Comparison of ENCODE assay signal across 14 mouse cellular contexts in the genomic region with DNA sequence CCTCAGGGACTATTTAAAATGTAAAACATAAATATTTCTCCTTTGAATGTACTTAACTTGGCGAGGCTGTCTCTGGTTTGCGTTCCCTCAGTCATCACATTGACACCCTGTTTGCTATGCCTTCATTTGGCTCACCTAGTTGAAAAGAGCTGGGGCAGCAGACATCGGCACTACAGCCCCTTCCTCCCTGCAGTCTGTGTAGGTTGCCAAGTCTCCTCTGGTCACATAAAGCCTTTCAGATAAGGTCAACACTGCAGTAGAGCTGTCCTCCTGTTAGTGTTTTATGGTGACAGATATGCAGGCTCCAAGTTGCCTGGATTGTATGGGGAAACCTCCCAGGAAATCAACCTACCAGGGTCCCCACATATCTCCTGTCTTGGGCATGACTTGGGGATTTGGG.
"Had no signal": no experiment of that assay in that cellular context is flagged by ENCODE, and none has a peak within 500 bp of the region (broad histone marks: within the 10 kb centered on the region; RNA-seq: fewer than 3 reads in every experiment).

No protein-coding gene starts in this region.

- H3K9me3 ChIP-seq: kidney, embryonic 15.5 days; liver, embryonic 13.5 days had no signal

- H3K36me3 ChIP-seq: kidney, embryonic 15.5 days; liver, embryonic 13.5 days had no signal

- DNase-seq: kidney, postnatal 10 days; kidney, postnatal 36 days; layer of hippocampus, postnatal 36 days; liver, embryonic 13.5 days; lung, adult 2 months; lung, postnatal 14 days; lung, postnatal 4 days; midbrain, embryonic 14.5 days; thymus, adult 2 months; thymus, postnatal 14 days; thymus, postnatal 4 days had no signal

- H3K4me3 ChIP-seq: kidney, embryonic 15.5 days; left cerebral cortex, adult 2 months; liver, embryonic 13.5 days had no signal

- H3K4me2 ChIP-seq: kidney, embryonic 15.5 days; liver, embryonic 13.5 days; midbrain, embryonic 11.5 days had no signal

- H3K27me3 ChIP-seq: kidney, embryonic 15.5 days; liver, embryonic 13.5 days had no signal

- H3K27ac ChIP-seq: kidney, embryonic 15.5 days; left cerebral cortex, adult 2 months; liver, embryonic 13.5 days had no signal

- H3K4me1 ChIP-seq: kidney, embryonic 15.5 days; liver, embryonic 13.5 days had no signal

- H3K9ac ChIP-seq: kidney, embryonic 15.5 days; liver, embryonic 13.5 days had no signal
